Mouse (Mus musculus): ENCODE measurements around the gene Olfr1339.

GRCm38 (mm10) chr4:118692412-118692973, 39.5 kb upstream of the Olfr1339 start, which contains the start of gene Olfr1342:
- TF ChIP-seq E2F4 (IDR thresholded peaks at IDR 0.05; ENCODE audit: insufficient read depth) (no peak), POLR2A (IDR thresholded peaks at IDR 0.05; ENCODE audit: insufficient read length, low read depth) (no peak), USF1 (IDR thresholded peaks at IDR 0.05; ENCODE audit: low read depth) (no peak), MYOG (IDR thresholded peaks at IDR 0.05; ENCODE audit: control insufficient read depth in 1 of 3, insufficient read depth in 1 of 3, insufficient read length in 2 of 3, low read depth in 2 of 3) (no peak), CEBPB (IDR thresholded peaks at IDR 0.05; ENCODE audit: insufficient read depth, poor library complexity, severe bottlenecking) (no peak), TCF12 (IDR thresholded peaks at IDR 0.05; ENCODE audit: insufficient read depth, poor library complexity, severe bottlenecking) (no peak), REST (IDR thresholded peaks at IDR 0.05; ENCODE audit: insufficient read depth, insufficient read length) (no peak), SRF (IDR thresholded peaks at IDR 0.05; ENCODE audit: control insufficient read depth, insufficient read length, low read depth) (no peak), MYOD1 (IDR thresholded peaks at IDR 0.05; ENCODE audit: control insufficient read depth in 1 of 3, insufficient read length in 2 of 3, low read depth in 2 of 3) (no peak), POLR2AphosphoS2 (IDR thresholded peaks at IDR 0.05; ENCODE audit: insufficient read length, low read depth) (no peak)
